Mouse (Mus musculus) ES-E14 (cell line): ENCODE results near the gene Ophn1.

Experiments
- CHD2 ChIP-seq: IDR thresholded peaks from 2 replicates; pipeline ENCODE4 v1.6.1; 2014; ENCODE audit warnings: mild to moderate bottlenecking, low read depth, low read length, inconsistent platforms
- HCFC1 ChIP-seq: IDR thresholded peaks from 2 replicates; pipeline ENCODE4 v1.6.1; 2012; ENCODE audit warnings: low read length, inconsistent platforms, borderline replicate concordance; ENCODE audit not compliant: insufficient read depth

DNA sequence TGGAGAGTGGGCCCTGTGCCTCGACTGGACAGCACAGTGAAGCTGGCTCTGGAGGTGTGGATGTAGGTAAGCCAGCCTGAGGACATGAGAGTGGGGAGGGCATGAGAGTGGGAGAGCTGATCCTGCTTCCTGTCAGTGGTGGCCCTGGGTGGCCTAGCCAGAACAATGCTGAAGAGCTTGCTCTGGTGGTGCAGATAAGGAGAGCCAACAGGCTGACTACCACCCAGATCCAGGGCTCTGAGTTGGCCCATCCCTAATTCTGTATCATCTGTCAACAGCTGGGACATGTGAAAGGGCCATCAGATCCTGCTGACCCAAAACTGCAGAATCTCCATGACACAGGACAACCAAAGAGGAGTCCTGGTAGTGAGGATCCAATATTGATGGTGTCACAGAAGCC is 18.1 kb upstream of the Ophn1 start:
- TF ChIP-seq CHD2, result no peak
- TF ChIP-seq HCFC1, result no peak
